Mouse (Mus musculus) ES-Bruce4 (cell line): Measurements from ENCODE around the gene Ankrd13d.

Experiments
- CTCF ChIP-seq: IDR thresholded peaks from one replicate; pipeline ENCODE4 v1.8.1; 2011; ENCODE audit warnings: low read depth, low read length
- POLR2A ChIP-seq: IDR thresholded peaks from one replicate; pipeline ENCODE4 v1.8.1; 2011; ENCODE audit warnings: low read length; ENCODE audit not compliant: insufficient read depth

DNA sequence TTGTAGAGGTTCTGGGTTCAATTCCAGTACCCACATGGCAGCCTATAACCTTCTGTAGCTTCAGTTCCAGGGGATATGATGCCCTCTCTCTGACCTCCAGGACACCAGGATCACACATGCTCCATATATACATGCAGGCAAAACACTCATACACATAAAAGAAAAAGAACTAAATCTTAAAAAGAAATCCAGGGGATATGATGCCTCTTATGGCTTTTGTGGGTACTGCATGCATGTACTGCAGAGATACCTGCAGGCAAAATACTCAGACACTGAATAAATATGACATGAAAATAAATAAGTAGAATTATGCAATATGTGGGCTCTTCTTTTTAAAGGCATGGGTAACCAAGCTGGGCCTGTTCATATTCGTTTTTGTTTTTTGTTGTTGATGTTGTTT, 35.9 kb downstream of the Ankrd13d start:
- TF ChIP-seq CTCF (no peak), POLR2A (no peak)
